Mouse (Mus musculus): ENCODE measurements around the gene Kdsr. TPM values are rescaled to one million over a fixed set of nuclear protein-coding genes. Genes with fewer than 3 reads are reported as not detected.

Gene Kdsr
- 13.2 and 14.9 TPM in 2 replicates for polyA plus RNA-seq (2015; fragmentation: Nextera tagmentation; extraction: Ambion mirVana)

GRCm38 (mm10) chr1:106759572-106760435 is at the start of gene Kdsr:
Gene Kdsr, minus strand, starts transcription at chr1:106759727.
- 2% methylated on average over 51 of the region's 51 CpGs for whole genome bisulfite sequencing

GRCm38 (mm10) chr1:106799931-106800330 is 40.4 kb upstream of the Kdsr start:
- Histone ChIP-seq H3K9me3 (no peaks in the 10 kb centered on the region), H3K27ac (no peak overlapping the region), H3K9ac (no peak overlapping the region), H3K27me3 (replicated peaks) (no peaks in the 10 kb centered on the region), H3K4me3 (replicated peaks) (no peak overlapping the region), H3K36me3 (no peaks in the 10 kb centered on the region), H3K4me2 (replicated peaks) (no peak overlapping the region), H3K4me1 (replicated peaks) (no peaks in the 10 kb centered on the region)
- 81% methylated on average over 3 of the region's 3 CpGs for WGBS
- ATAC-seq, result no peak

More at GRCm38 (mm10) chr1:106759572-106760435, at the start of gene Kdsr:
- Histone ChIP-seq H3K4me2 (replicated peaks) (peak within 1 kb of the TSS; percentile 96), H3K9me3 (no peaks in the 10 kb centered on the region), H3K27ac (peak within 1 kb of the TSS; percentile 83), H3K9ac (peak within 1 kb of the TSS; percentile 73), H3K4me1 (replicated peaks) (peaks cover 14% of the 10 kb centered on the region), H3K27me3 (replicated peaks) (no peaks in the 10 kb centered on the region), H3K36me3 (peaks cover 1% of the 10 kb centered on the region; the same call in 1 of the 2 replicates), H3K4me3 (replicated peaks) (peak within 1 kb of the TSS; percentile 75)
- ATAC-seq, result peak; percentile 98

- 56% methylated on average over 1 of the region's 1 CpGs for WGBS
- H3K27ac ChIP-seq, result no peak overlapping the region
- 0 out of 2 replicates have a peak, but pooled peaks cover 2% of the 10 kb centered on the region for H3K4me1 ChIP-seq (replicated peaks)
- no peak overlapping the region for H3K9ac ChIP-seq
- no peaks in the 10 kb centered on the region for H3K27me3 ChIP-seq (replicated peaks)
- ATAC-seq, result no peak
- no peaks in the 10 kb centered on the region for H3K36me3 ChIP-seq
- no peaks in the 10 kb centered on the region for H3K9me3 ChIP-seq
- H3K4me3 ChIP-seq (replicated peaks), result no peak overlapping the region
- H3K4me2 ChIP-seq (replicated peaks), result no peak overlapping the region
These were observed 39.9 kb upstream of the Kdsr start for GRCm38 (mm10) chr1:106799406-106799805.

GRCm38 (mm10) chr1:106796987-106797779 is 37.7 kb upstream of the Kdsr start:
- H3K4me2 ChIP-seq (replicated peaks), result peak overlapping the region; percentile 54
- H3K9me3 ChIP-seq, result no peaks in the 10 kb centered on the region
- H3K27me3 ChIP-seq (replicated peaks), result no peaks in the 10 kb centered on the region
- H3K36me3 ChIP-seq, result no peaks in the 10 kb centered on the region
- H3K4me1 ChIP-seq (replicated peaks), result 0 out of 2 replicates have a peak, but pooled peaks cover 3% of the 10 kb centered on the region
- H3K4me3 ChIP-seq (replicated peaks), result peak overlapping the region; percentile 69
- H3K27ac ChIP-seq, result no peak overlapping the region
- H3K9ac ChIP-seq, result no peak overlapping the region
- WGBS, result 65% methylated on average over 7 of the region's 7 CpGs
- peak; percentile 49 for ATAC-seq

- ATAC-seq, result peak; percentile 100
- H3K4me2 ChIP-seq (replicated peaks), result peak within 1 kb of the TSS; percentile 64
- no peaks in the 10 kb centered on the region for H3K27me3 ChIP-seq (replicated peaks)
- under 1% methylated on average over 23 of the region's 23 CpGs for WGBS
- peak within 1 kb of the TSS; percentile 83 for H3K9ac ChIP-seq
- H3K4me1 ChIP-seq (replicated peaks), result 0 out of 2 replicates have a peak, but pooled peaks cover 3% of the 10 kb centered on the region
- H3K4me3 ChIP-seq (replicated peaks), result peak within 1 kb of the TSS; percentile 69
- no peaks in the 10 kb centered on the region for H3K36me3 ChIP-seq
- no peaks in the 10 kb centered on the region for H3K9me3 ChIP-seq
- H3K27ac ChIP-seq, result peak within 1 kb of the TSS; percentile 91
These were observed 37.0 kb upstream of the Kdsr start, which contains the start of gene Vps4b for GRCm38 (mm10) chr1:106796542-106796924. Gene Vps4b, minus strand, starts transcription at chr1:106796728.

GRCm38 (mm10) chr1:106795634-106796541 is 36.4 kb upstream of the Kdsr start:
- Histone ChIP-seq H3K36me3 (no peaks in the 10 kb centered on the region), H3K4me2 (replicated peaks) (peak overlapping the region; percentile 64), H3K27me3 (replicated peaks) (no peaks in the 10 kb centered on the region), H3K9ac (peak overlapping the region; percentile 83), H3K27ac (peak overlapping the region; percentile 91), H3K4me3 (replicated peaks) (peak overlapping the region; percentile 69), H3K4me1 (replicated peaks) (0 out of 2 replicates have a peak, but pooled peaks cover 3% of the 10 kb centered on the region), H3K9me3 (no peaks in the 10 kb centered on the region)
- 2% methylated on average over 51 of the region's 51 CpGs for WGBS
- peak; percentile 95 for ATAC-seq

- Histone ChIP-seq H3K27ac (no peak overlapping the region), H3K36me3 (peaks cover 28% of the 10 kb centered on the region), H3K9ac (no peak overlapping the region), H3K27me3 (replicated peaks) (no peaks in the 10 kb centered on the region), H3K4me1 (replicated peaks) (no peaks in the 10 kb centered on the region), H3K4me3 (replicated peaks) (no peak overlapping the region), H3K9me3 (no peaks in the 10 kb centered on the region), H3K4me2 (replicated peaks) (no peak overlapping the region)
- ATAC-seq, result no peak
- WGBS, result 92% methylated on average over 4 of the region's 4 CpGs
These were observed 15.4 kb upstream of the Kdsr start for GRCm38 (mm10) chr1:106774896-106775295.

- Histone ChIP-seq H3K36me3 (peaks cover 22% of the 10 kb centered on the region), H3K4me2 (replicated peaks) (no peak overlapping the region), H3K4me3 (replicated peaks) (no peak overlapping the region), H3K9me3 (no peaks in the 10 kb centered on the region), H3K27me3 (replicated peaks) (no peaks in the 10 kb centered on the region), H3K9ac (no peak overlapping the region), H3K27ac (no peak overlapping the region), H3K4me1 (replicated peaks) (no peaks in the 10 kb centered on the region)
- 84% methylated on average over 9 of the region's 9 CpGs for WGBS
- no peak for ATAC-seq
These were observed 14.6 kb upstream of the Kdsr start for GRCm38 (mm10) chr1:106774092-106774491.

- no peaks in the 10 kb centered on the region for H3K27me3 ChIP-seq (replicated peaks)
- peaks cover 18% of the 10 kb centered on the region for H3K36me3 ChIP-seq
- H3K27ac ChIP-seq, result no peak overlapping the region
- H3K9ac ChIP-seq, result no peak overlapping the region
- H3K4me3 ChIP-seq (replicated peaks), result no peak overlapping the region
- H3K4me1 ChIP-seq (replicated peaks), result no peaks in the 10 kb centered on the region
- no peak for ATAC-seq
- H3K4me2 ChIP-seq (replicated peaks), result no peak overlapping the region
- H3K9me3 ChIP-seq, result no peaks in the 10 kb centered on the region
These were observed 9.2 kb upstream of the Kdsr start for GRCm38 (mm10) chr1:106768773-106769172.

GRCm38 (mm10) chr1:106765771-106766170 is 6.2 kb upstream of the Kdsr start:
- H3K9ac ChIP-seq, result no peak overlapping the region
- no peaks in the 10 kb centered on the region for H3K4me1 ChIP-seq (replicated peaks)
- no peak overlapping the region for H3K4me2 ChIP-seq (replicated peaks)
- H3K9me3 ChIP-seq, result no peaks in the 10 kb centered on the region
- peaks cover 10% of the 10 kb centered on the region for H3K36me3 ChIP-seq
- no peak overlapping the region for H3K27ac ChIP-seq
- no peaks in the 10 kb centered on the region for H3K27me3 ChIP-seq (replicated peaks)
- WGBS, result 96% methylated on average over 8 of the region's 8 CpGs
- ATAC-seq, result no peak
- H3K4me3 ChIP-seq (replicated peaks), result no peak overlapping the region

- H3K27me3 ChIP-seq (replicated peaks), result no peaks in the 10 kb centered on the region
- no peaks in the 10 kb centered on the region for H3K9me3 ChIP-seq
- no peak overlapping the region for H3K4me2 ChIP-seq (replicated peaks)
- H3K9ac ChIP-seq, result no peak overlapping the region
- H3K36me3 ChIP-seq, result 0 out of 2 replicates have a peak, but pooled peaks cover 4% of the 10 kb centered on the region
- H3K4me1 ChIP-seq (replicated peaks), result no peaks in the 10 kb centered on the region
- no peak overlapping the region for H3K4me3 ChIP-seq (replicated peaks)
- ATAC-seq, result no peak
- 86% methylated on average over 2 of the region's 2 CpGs for WGBS
- H3K27ac ChIP-seq, result no peak overlapping the region
These were observed 5.3 kb upstream of the Kdsr start for GRCm38 (mm10) chr1:106764846-106765245.

Data from intestine, embryonic 15.5 days (tissue).